Mouse (Mus musculus) erythroid progenitor cell, adult 5-6 weeks (primary cell): ENCODE measurements around the gene A430078G23Rik. TPM values are rescaled to one million over a fixed set of nuclear protein-coding genes. Genes with fewer than 3 reads are reported as not detected.
"Not testable (repeated sequence)": the region's sequence is repeated elsewhere in the genome, so short reads cannot be mapped to it uniquely, and the experiment has no call there.

ENCODE experiments used
- ATAC-seq: replicated peaks from 2 replicates; pipeline ENCODE4 v1.8.0; 2016; ENCODE audit warnings: moderate number of reproducible peaks, mild to moderate bottlenecking, moderate TSS enrichment, inconsistent platforms; ENCODE audit not compliant: poor library complexity, low FRiP score, severe bottlenecking
- total RNA-seq, 2 experiments: library from RNA; stranded (forward) in 1 of 2; stranded (reverse) in 1 of 2; fragments of 150-400 nt in 1 of 2; fragments of 186-747, 209-891 nt in 1 of 2; gene quantifications; 2 replicates each; pipeline versions ENCODE4 v1.2.3 to v1.2.4; 2015 to 2017; ENCODE audit warnings: low replicate concordance in 2 of 2

A430078G23Rik gene
- total RNA-seq (2015; ENCODE audit: low replicate concordance) (1.3 and 4.7 TPM in 2 replicates), total RNA-seq (2017; ENCODE audit: low replicate concordance) (2.4 and 2.8 TPM in 2 replicates)

DNA sequence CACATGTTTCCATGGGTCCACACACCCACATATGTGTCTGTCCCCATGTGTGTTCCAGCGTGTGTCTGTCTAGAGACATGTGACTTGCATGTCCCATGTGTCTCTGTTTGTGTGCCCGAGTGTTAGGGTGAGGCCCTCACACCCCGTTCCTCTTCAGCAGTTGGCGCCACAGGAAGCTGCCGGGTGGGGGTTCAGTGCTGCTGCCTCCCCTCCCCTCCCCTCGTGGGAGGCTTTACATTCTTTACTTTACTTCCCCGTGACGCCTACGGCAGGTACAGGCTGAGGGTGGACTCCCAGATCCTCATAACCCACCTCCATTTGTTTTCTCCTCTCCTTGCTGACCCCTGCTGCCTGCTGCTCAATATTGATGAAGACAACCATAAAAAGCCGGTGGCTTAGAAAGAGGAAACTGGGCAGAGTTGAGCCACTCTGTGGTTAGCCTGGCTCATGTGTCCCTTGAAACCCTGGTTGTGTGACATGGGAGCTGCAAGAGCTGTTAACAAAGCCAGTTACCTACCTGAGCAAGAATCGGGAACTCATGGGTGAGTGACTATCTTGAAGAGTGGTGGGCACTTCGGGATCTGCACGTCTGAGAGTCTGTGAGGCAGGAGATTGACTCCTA lies at the start of gene A430078G23Rik:
Gene A430078G23Rik, plus strand, starts transcription at position 227 of the 622 bp plus-strand sequence.
- ATAC-seq, result no peak

DNA sequence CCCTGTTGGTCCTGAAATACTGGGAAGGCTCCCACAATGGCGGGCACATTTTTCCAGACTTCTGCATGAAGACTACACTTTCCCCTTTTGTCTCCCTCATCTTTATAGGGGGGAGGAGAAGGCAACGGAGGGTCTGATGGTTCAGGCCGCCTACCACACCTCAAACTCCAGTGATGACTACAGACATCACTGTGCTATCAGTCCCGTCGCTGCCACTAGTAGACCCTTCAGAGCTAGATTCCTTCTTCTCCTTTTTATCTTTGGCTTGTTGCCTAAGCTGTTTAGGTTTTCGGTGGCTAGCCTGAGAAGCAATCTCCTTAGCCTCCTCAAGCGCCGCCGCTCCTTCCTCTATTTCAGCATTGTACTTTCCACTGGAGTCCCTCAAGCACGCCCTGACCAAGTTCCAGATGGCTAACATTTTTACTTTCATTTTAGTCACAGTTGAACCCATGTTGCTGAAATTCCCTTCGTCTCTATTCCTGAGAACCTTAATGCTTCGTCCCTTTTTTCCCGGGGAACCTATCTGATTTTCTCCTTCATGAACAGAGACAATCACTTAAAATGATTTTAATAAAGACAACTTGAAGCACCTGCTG lies 44.9 kb upstream of the A430078G23Rik start:
- ATAC-seq, result not testable (repeated sequence)

DNA sequence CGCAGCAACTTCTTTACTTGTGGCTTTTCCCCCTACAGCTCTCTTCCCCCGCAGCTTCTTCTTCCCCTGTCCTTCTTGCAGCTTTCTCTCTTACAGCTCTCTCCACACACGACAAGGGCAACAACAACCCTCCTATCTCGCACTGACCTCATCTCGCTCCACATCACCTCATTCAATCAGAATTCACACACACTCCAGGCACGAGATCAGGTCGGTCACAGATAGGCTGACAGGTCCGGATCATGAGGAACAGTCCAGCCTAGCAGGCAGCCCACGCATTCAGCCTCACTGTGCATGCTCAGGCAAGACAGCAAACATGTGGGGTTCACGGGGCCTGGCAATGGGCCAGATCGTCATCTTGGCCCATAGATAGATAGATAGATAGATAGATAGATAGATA lies 43.6 kb upstream of the A430078G23Rik start:
- no peak for ATAC-seq

DNA sequence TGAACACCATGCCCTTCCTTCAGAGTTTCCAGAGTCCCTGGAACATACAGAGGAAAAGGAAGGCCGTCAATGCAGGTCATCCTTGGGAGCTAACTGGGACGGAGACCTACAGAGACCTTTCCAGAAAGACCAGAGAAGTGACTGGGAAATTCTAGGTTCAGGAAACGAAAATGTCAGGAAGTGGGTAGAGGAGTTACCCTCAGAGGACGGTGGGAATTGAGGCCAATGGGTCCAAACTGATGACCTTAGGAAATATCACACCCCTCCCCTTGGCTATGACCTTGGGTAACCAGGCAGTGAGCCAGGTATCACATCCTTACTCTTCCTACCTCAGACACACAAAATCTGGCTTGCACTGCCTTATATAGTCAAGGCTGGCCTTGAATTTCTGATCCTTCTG lies 41.7 kb upstream of the A430078G23Rik start:
- no peak for ATAC-seq

DNA sequence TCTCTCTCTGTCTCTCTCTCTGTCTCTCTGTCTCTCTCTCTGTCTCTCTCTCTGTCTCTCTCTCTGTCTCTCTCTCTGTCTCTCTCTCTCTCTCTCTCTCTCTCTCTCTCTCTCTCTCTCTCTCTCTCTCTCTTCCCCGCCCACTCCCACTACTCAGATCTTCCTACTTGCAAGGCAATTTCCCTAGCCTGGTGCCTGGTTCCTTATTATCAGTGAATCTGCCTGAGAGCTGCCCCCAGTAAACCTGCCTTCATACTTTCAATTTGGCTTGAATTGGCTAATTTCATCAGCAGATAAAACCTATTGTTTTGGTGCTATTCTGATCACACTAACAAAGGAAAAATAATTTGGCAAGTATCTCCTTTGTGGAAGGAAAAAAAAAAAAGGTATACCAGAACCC lies 39.8 kb upstream of the A430078G23Rik start:
- not testable (repeated sequence) for ATAC-seq

DNA sequence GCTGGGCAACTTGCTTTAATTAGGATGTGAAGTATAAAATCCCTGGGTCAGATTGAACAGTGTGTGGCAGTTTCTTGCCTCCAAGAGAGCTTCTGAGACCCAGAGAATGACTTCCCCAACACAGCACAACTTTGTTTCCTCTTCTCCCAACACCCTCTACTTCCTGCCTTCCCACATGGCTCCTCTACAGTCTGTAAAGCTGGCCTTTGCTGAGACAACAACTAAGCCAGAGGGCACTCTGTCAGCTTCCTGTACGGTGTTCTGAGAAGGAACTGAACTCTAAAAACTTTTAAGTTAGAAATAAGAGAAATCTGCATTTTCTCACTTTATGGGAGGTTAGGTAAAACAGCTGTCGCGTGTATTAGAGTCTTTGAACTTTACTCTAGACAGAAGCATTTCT lies 39.4 kb upstream of the A430078G23Rik start:
- ATAC-seq, result no peak

DNA sequence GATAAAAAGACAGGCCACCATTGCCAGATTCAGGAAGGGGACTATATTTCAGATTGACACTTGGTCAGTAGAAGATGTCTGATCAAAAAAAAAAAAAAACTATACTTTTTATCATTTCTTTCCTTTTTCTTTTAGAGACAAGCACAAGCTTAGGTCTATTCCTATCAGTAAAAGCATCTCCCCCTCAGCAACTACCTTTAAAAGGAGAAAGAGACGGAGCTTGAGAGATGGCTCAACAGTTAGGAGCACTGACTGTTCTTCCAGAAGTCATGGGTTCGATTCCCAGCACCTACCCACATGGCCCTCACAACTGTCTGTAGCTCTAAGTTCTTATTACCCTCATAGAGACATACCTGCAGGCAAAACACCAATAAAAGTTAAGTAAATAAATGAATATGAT lies 38.9 kb upstream of the A430078G23Rik start:
- ATAC-seq, result no peak

DNA sequence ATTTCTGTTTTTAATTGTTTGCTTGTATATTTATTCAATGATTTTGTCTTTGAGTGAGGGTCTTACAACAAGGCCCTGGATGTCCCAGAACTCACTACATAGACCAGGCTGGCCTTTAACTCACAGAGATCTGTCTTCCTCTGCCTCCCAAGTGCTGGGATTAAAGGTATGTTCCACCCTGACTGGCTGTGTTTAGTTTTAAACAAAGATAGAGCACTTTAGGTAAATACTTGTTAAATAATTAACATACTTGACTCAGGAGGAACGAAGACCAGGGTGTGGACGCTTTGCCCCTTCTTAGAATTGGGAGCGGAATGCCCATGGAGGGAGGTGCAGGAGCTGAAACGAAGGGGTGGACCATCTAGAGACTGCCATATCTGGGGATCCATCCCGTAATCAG lies 36.6 kb upstream of the A430078G23Rik start:
- ATAC-seq, result no peak

DNA sequence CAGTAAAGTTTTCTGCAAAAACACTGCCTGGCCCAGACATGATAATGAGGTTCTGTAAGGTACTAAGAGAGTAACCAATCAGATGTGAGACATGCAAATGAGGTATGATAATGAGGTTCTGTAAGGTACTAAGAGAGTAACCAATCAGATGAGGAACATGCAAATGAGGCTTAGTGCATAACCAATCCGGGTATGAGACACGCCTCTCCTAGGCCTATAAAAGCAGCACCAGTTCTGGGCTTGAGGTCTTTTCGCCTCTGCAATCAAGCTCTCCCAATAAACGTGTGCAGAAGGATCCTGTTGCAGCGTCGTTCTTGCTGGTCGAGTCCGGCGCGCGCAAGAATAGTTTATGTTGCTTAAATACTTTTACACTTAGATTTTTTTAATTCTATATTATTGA lies 33.9 kb upstream of the A430078G23Rik start:
- ATAC-seq, result not testable (repeated sequence)

DNA sequence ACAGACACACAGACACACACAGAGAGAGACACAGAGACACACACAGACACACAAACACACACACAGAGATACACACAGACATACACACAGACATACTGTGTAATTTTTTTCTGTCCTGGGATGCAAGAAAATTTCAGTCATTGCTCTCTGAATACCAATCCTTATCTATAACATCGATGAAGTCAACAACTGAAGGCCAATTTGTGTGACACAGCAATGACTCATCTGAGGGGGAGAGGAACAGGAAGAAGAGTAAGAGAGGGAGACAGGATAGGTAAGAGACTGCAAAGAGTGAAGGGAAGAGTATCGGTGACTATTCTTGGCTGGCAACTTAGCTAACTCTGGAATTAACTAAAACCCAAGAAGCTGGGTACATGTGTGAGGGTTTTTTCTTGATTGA lies 29.0 kb upstream of the A430078G23Rik start:
- ATAC-seq, result no peak

DNA sequence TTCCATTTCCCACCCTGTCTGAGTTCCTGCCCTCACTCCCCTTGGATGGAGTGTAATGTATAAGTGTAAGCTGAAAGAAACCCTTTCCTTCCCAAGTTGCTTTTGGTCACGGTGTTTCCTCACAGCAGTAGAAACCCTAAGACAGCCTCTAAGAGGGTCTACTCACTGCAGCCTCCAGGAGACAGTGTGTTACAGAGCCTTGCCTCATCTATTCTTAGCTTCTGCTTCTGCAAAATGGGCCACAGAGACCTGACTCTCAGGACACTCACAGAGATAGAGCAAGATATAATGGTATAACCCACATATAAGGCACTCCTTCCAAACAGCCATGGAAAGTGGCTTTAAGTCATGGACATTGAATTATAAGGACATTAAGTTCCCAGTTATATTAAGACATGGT lies 26.2 kb upstream of the A430078G23Rik start:
- no peak for ATAC-seq

DNA sequence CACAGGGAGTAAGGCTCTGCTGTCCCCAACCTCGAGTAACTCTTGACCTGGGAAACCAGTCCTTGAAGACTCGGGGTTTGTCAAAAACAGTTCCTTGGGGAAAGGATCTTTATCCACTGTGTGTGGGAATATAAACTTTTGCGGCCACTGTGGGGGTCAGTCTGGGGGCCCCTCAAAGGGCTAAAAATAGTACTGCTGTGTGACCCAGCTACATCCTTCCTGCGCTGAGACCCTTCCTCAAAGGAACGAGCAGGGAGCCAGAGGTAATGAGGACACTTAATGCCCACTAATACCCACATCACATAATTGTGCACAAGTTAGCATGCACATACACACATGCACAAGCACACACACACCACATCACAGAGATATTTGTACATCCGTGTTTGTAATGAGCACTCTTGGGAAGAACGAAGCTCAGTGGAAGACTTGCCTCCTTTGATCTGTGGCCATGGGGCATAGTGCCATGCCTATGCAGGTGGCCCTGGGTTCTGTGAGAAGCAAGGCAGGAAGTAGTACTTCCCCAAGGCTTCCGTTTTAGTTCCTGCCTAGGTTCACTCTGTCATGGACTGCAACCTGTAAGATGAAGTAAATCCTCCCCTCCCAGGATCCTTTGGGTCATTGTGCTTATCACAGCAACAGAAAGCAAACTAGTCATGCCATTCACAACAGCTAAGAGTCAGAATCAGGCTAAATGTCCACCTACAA lies 25.5 kb upstream of the A430078G23Rik start:
- ATAC-seq, result no peak

DNA sequence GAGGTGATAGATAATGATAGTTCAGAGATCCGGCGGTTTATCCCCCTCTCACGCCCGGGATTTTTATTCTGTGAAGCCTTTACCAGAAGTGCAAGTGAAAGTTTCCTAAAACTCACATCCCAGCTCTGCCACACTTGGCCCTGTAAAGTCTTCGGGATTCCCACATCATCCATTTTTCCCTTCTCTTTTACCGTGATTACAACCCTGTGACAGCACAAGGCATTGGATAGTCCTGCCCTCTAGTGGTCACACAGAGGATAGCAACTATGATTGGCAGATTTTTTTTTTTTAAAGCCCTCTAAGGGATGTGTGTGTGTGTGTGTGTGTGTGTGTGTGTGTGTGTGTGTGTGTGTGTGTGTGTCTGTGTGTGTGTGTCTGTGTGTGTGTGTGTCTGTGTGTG lies 22.6 kb upstream of the A430078G23Rik start:
- no peak for ATAC-seq

DNA sequence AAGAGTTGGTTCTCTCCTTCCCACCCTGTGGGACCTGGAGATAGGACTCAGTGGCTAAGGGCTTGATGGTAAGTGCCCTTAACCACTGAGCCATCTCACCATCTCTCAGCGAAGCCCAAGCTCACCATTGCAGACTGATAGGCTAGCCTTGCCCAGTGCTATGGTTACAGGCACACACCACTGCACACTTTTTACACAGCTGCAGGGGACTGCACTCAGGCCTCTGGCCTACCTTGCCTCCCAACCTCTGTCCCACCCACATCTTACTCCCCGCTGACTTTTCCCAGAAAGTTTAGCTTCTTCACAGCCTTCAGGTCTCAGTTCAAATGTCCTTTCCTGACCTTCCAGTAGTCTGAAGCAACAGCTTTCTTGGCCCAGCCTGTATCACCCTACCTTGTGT lies 21.5 kb upstream of the A430078G23Rik start:
- no peak for ATAC-seq

DNA sequence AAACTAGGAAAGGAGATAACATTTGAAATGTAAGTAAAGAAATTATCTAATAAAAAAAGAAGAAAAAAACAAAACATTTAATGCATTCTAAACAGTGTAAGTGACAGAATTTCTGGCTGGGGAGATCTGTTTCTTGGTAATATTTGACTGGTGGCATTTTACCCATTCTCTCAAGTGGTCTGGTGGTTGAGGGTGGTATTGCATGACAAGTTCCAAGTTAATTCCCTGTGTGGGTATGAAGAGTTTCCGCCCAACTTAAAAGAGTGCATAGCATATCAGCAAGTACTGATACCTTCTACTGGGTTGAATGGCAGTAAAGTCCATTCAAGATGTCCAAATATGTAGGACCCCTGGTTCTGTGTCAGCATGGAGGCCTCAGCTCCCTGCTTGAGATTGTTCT lies 17.3 kb upstream of the A430078G23Rik start:
- no peak for ATAC-seq

DNA sequence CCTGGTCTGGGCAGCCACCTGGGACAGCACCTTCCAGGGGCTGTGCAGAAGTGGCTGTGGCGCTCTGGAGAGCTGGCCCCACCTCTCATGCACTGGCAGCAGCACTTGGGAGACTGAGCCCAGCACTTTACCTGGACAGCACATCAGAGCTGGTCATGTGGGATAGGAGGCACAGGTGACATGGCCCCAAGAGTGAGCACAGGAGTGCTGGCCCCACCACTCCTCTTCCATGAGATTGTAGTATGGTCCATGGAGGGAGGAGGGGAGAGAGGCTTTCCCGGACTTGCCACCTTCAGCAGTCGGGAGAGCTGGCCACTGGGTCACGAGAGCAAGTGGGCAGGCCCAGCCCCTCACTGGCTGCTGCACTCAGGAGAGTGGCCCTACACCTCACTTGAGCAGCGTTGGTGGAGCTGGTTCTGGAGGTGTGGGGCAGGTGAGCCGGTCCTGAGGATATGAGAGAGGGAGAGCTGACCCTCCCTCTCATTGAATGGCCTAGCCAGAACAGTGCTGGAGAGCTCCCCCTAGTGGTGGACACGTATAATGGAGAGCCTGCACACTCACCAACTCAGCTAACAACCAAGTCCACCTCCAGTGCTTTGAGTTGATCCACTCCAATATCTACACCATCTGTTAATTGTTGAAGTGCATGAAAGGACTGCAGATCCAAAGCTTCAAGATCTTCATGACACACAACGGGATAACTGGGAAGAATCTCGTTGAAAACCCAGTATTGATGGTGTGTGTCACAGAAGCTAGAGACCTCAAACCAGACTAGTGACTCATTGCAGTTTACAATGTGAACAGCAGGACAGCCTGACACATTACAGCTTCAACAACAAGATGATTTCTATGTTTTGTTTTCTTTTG lies 16.3 kb upstream of the A430078G23Rik start:
- ATAC-seq, result peak; percentile 57; the same call in 1 of the 2 replicates

DNA sequence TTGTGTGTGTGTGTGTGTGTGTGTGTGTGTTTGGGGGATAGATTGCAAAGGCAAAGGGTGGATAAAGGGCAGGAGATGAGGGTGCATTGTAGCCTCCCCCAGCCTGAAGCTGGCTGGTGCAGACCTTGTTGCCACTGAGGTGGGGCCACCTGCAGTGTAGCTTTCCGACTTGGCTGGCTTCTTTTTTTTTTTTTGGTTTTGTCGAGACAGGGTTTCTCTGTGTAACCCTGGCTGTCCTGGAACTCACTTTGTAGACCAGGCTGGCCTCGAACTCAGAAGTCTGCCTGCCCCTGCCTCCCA lies 15.7 kb upstream of the A430078G23Rik start:
- not testable (repeated sequence) for ATAC-seq

DNA sequence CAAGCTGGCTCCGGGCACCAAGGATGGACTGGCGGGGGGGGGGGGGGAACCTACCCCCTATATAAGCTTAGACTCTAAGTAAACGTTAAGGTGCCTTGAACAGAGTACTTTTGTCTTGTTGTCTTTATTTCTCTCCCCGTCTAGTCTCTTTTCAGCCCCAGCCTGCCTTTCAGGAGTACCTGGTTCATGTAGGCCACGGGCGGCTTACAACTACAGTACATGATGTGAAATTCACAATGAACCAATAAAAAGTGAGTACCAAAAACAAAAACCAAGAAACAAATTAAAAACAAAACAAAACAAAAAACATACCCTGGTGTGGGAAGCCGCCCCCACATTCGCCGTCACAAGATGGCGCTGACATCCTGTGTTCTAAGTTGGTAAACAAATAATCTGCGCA lies 15.2 kb upstream of the A430078G23Rik start:
- no peak for ATAC-seq

DNA sequence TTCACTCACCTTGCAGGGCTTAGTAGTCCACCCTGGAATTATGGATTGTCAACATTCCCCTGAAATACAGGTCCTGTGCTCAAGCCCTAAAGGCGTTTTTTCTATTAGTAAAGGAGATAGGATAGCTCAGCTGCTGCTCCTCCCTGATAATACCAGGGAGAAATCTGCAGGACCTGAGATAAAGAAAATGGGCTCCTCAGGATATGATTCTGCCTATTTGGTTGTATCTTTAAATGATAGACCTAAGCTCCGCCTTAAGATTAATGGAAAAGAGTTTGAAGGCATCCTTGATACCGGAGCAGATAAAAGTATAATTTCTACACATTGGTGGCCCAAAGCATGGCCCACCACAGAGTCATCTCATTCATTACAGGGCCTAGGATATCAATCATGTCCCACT lies 12.5 kb upstream of the A430078G23Rik start:
- not testable (repeated sequence) for ATAC-seq

DNA sequence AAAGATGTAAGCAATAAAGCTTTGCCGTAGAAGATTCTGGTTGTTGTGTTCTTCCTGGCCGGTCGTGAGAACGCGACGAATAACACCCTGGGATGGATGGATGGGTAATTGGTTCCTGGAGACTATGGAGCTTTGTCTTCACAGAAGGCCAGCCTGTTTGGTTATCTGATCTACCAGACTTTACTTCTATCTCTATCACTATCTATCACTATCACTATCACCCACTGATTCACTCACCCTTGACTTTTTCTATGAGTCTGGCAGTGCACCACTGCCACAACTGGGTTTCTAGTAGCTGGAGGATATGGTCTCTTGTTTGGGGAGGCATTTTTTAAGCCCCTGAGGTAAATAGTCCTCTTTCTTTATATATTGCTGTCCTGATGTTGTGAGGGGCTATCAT lies 7.9 kb upstream of the A430078G23Rik start:
- no peak for ATAC-seq
